ENCODE assay signal across 17 mouse cellular contexts in genomic region chr11:80749187-80749586, GRCm38 (mm10).
"Had no signal": no experiment of that assay in that cellular context is flagged by ENCODE, and none has a peak within 500 bp of the region (broad histone marks: within the 10 kb centered on the region; RNA-seq: fewer than 3 reads in every experiment).

No protein-coding gene starts in this region.

- H3K4me2 ChIP-seq: lung, embryonic 15.5 days; midbrain, embryonic 11.5 days; midbrain, embryonic 13.5 days; midbrain, embryonic 15.5 days; neural tube, embryonic 12.5 days; stomach, embryonic 15.5 days had no signal

- H3K27ac ChIP-seq: lung, embryonic 15.5 days; macrophage; midbrain, embryonic 13.5 days; midbrain, embryonic 15.5 days; neural tube, embryonic 12.5 days; stomach, embryonic 15.5 days; stomach, postnatal 0 days had no signal

- H3K4me3 ChIP-seq: lung, embryonic 15.5 days; megakaryocyte, embryonic 14.5 days; midbrain, embryonic 13.5 days; midbrain, embryonic 15.5 days; neural tube, embryonic 12.5 days; stomach, embryonic 15.5 days had no signal

- ATAC-seq: liver, postnatal 0 days; lung, postnatal 0 days; midbrain, embryonic 13.5 days; midbrain, embryonic 15.5 days had no signal

- H3K4me1 ChIP-seq: megakaryocyte, embryonic 14.5 days; neural tube, embryonic 12.5 days; stomach, embryonic 15.5 days had no signal

- DNase-seq: liver, postnatal 0 days; lung, adult 2 months; lung, postnatal 14 days; lung, postnatal 36 days; thymus, adult 18-20 months; thymus, postnatal 14 days; thymus, postnatal 36 days had no signal

- H3K9me3 ChIP-seq: lung, embryonic 15.5 days; megakaryocyte, embryonic 14.5 days; midbrain, embryonic 13.5 days; midbrain, embryonic 15.5 days; neural tube, embryonic 12.5 days; stomach, embryonic 15.5 days had no signal

- H3K36me3 ChIP-seq: lung, embryonic 15.5 days; midbrain, embryonic 13.5 days; midbrain, embryonic 15.5 days; neural tube, embryonic 12.5 days; stomach, embryonic 15.5 days had no signal

- H3K9ac ChIP-seq: liver, postnatal 0 days; lung, embryonic 15.5 days; midbrain, embryonic 13.5 days; midbrain, embryonic 15.5 days; neural tube, embryonic 12.5 days; stomach, embryonic 15.5 days had no signal

- H3K27me3 ChIP-seq: lung, embryonic 15.5 days; midbrain, embryonic 13.5 days; midbrain, embryonic 15.5 days; neural tube, embryonic 12.5 days; stomach, embryonic 15.5 days had no signal
